Mouse (Mus musculus) embryonic facial prominence, embryonic 14.5 days (tissue): ENCODE measurements around the gene Msmb. TPM values are rescaled to one million over a fixed set of nuclear protein-coding genes. Genes with fewer than 3 reads are reported as not detected.
"Not testable (repeated sequence)": the region's sequence is repeated elsewhere in the genome, so short reads cannot be mapped to it uniquely, and the experiment has no call there.

Experiments
- ATAC-seq: fragments of 200-750 bp; cut with Nextera tagmentation; 2 replicates; pipeline ENCODE4 v1.8.0; 2017; ENCODE audit warnings: low read depth, moderate number of reproducible peaks, moderate TSS enrichment
- DNase-seq: peaks from one replicate; pipeline ENCODE4 v3.0.0-alpha.2; 2015; ENCODE audit warnings: low spot score
- H3K27ac ChIP-seq: fragments of 300-500 bp; sonication (generic); replicated peaks from 2 replicates; pipeline ENCODE4 v1.5.1; 2014; ENCODE audit warnings: low read depth, mild to moderate bottlenecking, low read length, moderate library complexity
- H3K27me3 ChIP-seq: fragments of 300-500 bp; sonication (generic); replicated peaks from 2 replicates; pipeline ENCODE4 v1.6.1; 2014; ENCODE audit warnings: low read length; ENCODE audit not compliant: control insufficient read depth, insufficient read depth
- H3K36me3 ChIP-seq: fragments of 300-500 bp; sonication (generic); 2 replicates; pipeline ENCODE4 v1.6.1; 2014; ENCODE audit warnings: low read length, mixed read lengths; ENCODE audit not compliant: control insufficient read depth, insufficient read depth
- H3K4me1 ChIP-seq: fragments of 300-500 bp; sonication (generic); 2 replicates; pipeline ENCODE4 v1.6.1; 2014; ENCODE audit warnings: antibody characterized with exemption, low read length; ENCODE audit not compliant: control insufficient read depth, insufficient read depth
- H3K4me2 ChIP-seq: fragments of 300-500 bp; sonication (generic); 2 replicates; pipeline ENCODE4 v1.6.1; 2014; ENCODE audit warnings: low read depth, mild to moderate bottlenecking, low read length, moderate library complexity, mixed read lengths
- H3K4me3 ChIP-seq: fragments of 300-500 bp; sonication (generic); 2 replicates; pipeline ENCODE4 v1.5.1; 2014; ENCODE audit warnings: low read depth, mild to moderate bottlenecking, low read length
- H3K9ac ChIP-seq: fragments of 300-500 bp; sonication (generic); 2 replicates; pipeline ENCODE4 v1.6.1; 2014; ENCODE audit warnings: low read depth, mild to moderate bottlenecking, low read length, moderate library complexity, mixed read lengths
- H3K9me3 ChIP-seq: fragments of 300-500 bp; sonication (generic); 2 replicates; pipeline ENCODE4 v1.6.1; 2016; ENCODE audit warnings: low read length; ENCODE audit not compliant: control insufficient read depth
- WGBS: fragments of 180-500 bp; shearing (Covaris S2); extraction: QIAGEN DNeasy Blood & Tissue Kit; methylation state at CpG from one replicate; pipeline ENCODE4 v1.1.7; 2014; 5-methylcytosine and 5-hydroxymethylcytosine counted together
- polyA plus RNA-seq: library from polyadenylated mRNA; unstranded; fragments of >200 nt; fragmentation: Nextera tagmentation; extraction: Ambion mirVana; gene quantifications from 2 replicates; pipeline ENCODE4 v1.2.1, GENCODE M21; 2014

The Msmb gene
- polyA plus RNA-seq, 1 experiment from 2014 or later, result not detected

DNA sequence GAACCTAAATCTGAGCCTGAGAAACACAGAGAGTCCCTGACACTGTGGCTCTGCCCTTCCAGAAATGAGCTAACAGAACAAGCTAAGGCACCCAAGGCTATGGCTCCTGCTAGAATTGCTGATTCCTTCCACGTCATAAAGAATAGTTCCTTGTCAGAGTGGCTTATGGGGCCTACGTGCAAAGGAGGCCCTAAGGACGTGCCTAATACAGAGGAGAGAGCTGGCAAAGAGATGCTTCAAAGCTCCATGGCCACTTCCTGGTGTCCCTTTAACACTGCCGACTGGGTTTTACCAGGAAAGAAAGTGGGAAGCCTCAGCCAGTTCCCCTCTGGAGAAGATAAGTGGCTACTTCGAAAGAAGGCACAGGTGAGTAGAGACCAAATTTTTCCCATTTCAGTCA is 34.8 kb downstream of the Msmb start:
- H3K36me3 ChIP-seq, result peaks cover 62% of the 10 kb centered on the region
- WGBS, result 80% methylated on average over 4 of the region's 5 CpGs
- DNase-seq, ATAC-seq, H3K9ac ChIP-seq, H3K4me1 ChIP-seq, H3K4me2 ChIP-seq, H3K27me3 ChIP-seq, H3K4me3 ChIP-seq, H3K27ac ChIP-seq, H3K9me3 ChIP-seq: not testable (repeated sequence)

DNA sequence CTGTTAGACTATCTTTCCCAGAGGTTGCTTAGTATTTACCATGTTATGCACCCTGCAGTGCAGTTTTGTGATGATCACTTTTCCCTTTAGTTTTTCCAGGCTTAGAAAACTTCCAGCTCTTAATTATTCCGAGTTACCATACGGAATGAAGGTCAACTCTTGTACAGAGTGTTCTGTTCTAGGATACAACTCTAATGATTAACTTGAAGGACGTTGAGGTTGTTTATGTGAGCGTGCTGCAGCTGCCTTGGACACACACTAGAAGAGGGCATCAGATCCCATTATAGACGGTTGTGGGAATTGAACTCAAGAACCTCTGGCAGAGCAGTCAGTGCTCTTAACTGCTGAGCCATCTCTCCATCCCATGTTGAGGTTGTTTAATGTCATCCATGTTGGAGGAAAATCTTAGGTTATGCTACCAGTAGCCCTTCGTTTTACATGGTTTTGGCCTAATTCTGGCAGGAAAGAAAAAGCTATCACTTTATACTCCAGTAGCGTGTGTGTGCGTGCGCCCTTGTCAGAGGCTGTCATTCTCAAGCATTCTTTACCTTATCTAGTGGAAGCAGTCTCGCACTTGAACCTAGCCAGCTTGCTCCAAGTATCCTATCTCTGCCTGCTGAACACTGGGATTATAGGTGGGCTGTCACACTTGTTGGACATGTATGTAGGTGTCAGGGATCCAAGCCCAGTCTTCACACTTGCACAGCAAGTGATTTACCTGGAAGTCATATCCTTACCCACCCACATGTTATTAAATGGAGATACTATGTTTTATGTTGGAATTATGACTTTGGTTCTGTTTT is 37.8 kb downstream of the Msmb start:
- Histone ChIP-seq H3K27me3 (no peaks in the 10 kb centered on the region), H3K27ac (no peak overlapping the region), H3K4me3 (no peak overlapping the region), H3K36me3 (peaks cover 66% of the 10 kb centered on the region), H3K9me3 (0 out of 2 replicates have a peak, but pooled peaks cover 3% of the 10 kb centered on the region), H3K9ac (no peak overlapping the region), H3K4me2 (no peak overlapping the region), H3K4me1 (no peaks in the 10 kb centered on the region)
- WGBS, result 90% methylated on average over 10 of the region's 10 CpGs
- DNase-seq (no peak), ATAC-seq (no peak)

DNA sequence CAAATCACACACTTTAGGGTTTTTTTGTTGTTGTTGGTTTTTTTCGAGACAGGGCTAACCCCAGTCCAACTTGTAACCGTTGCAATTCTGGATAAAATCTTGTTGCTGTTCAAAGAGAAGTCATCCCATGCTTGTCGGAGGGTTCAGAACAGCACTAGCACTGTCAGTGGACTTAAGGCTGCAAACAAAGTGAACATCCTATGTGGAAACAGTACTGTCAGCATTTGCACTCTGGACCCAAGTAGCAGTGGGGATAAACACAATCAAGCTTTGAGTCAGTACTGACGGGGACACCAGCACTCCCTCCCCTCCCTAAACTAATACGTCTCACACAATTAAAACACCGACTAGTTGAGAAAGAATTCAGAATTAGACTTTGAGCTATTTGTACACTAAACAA is 39.0 kb downstream of the Msmb start:
- Histone ChIP-seq H3K36me3 (peaks cover 69% of the 10 kb centered on the region), H3K27me3 (no peaks in the 10 kb centered on the region), H3K4me2 (no peak overlapping the region), H3K9ac (no peak overlapping the region), H3K9me3 (0 out of 2 replicates have a peak, but pooled peaks cover 3% of the 10 kb centered on the region), H3K27ac (no peak overlapping the region), H3K4me1 (no peaks in the 10 kb centered on the region), H3K4me3 (no peak overlapping the region)
- no peak for DNase-seq
- ATAC-seq, result no peak
- WGBS, result 89% methylated on average over 6 of the region's 6 CpGs

DNA sequence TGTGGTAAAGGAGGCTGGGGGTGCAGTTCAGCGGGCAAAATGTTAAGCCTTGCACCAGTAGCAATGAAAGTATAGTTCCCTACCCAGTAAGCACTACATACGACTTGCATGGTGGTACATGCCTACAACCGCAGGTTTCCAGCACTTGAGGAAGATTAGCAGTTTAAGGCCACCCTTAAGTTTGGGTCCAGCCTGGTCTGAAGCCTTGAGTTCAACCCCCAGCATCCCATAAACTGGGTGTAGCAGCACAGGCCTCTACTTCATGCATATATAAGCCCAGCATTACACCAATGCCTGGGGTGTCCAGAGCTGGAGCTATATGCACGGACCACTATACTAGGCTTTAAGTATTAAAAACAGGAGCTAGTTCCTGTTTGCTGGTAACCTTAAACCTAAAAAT is 42.0 kb downstream of the Msmb start:
- Histone ChIP-seq H3K27ac (no peak overlapping the region), H3K9me3 (0 out of 2 replicates have a peak, but pooled peaks cover 3% of the 10 kb centered on the region), H3K9ac (no peak overlapping the region), H3K27me3 (no peaks in the 10 kb centered on the region), H3K36me3 (peaks cover 89% of the 10 kb centered on the region), H3K4me1 (no peaks in the 10 kb centered on the region), H3K4me3 (no peak overlapping the region), H3K4me2 (no peak overlapping the region)
- WGBS, result 93% methylated on average over 4 of the region's 4 CpGs
- DNase-seq, result no peak
- ATAC-seq, result no peak

DNA sequence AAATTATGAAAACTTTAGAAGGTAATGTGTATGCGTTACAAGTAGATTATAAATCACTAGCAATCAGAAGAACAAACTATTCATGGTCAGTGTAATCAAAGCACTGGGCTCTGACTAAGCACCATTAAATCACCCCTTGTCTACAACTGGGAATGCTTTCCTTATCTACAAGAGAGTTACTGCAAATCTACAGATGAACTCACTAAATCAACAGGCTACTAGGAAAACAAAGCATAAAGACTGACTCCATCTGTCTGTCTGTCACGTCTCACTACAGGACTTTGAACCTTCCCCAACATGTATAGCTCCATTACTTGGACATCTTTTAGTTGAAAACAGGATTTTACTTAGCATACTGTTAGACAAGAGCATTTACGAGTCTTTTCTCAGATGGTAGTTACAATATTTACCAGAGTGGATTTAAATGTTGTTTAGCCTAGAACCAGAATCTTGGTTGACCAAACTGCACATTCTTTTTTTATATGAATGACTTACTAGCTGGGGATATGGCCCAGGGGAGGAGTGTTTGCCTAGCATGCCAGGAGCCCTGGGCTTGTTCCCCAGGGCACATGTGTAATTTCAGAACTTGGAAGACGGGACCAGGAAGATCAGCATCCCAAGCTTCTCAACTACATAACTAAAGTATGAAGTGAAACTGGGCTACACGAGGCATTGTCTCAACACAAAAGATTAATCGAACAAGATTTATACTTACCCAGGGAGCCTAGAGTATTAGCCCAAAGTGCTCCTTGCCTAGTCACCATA is 49.0 kb downstream of the Msmb start:
- ATAC-seq (no peak), DNase-seq (no peak)
- Histone ChIP-seq H3K27me3 (no peaks in the 10 kb centered on the region), H3K9ac (no peak overlapping the region), H3K4me2 (no peak overlapping the region), H3K27ac (no peak overlapping the region), H3K4me3 (no peak overlapping the region), H3K4me1 (no peaks in the 10 kb centered on the region), H3K9me3 (no peaks in the 10 kb centered on the region), H3K36me3 (peaks cover 83% of the 10 kb centered on the region)
- 95% methylated on average over 6 of the region's 6 CpGs for WGBS

DNA sequence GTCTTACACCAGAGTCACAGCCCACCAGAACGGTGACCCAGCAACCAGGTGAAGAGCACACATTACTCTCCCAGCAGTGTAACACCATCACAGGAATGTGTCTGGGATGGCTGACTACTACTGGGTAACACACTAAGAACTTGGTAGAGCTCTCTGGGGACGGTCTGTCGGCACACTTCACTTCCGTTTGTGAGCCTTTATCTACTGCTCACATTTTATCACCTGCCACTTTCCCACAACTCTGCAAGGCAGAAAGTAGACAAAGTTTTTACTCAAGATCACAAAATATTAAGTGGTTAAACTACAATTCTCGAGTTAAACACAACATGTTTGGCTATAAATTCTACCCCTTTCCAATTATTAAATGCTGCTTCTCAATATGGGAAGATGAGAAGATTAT is 50.1 kb downstream of the Msmb start:
- WGBS, result 95% methylated on average over 5 of the region's 5 CpGs

DNA sequence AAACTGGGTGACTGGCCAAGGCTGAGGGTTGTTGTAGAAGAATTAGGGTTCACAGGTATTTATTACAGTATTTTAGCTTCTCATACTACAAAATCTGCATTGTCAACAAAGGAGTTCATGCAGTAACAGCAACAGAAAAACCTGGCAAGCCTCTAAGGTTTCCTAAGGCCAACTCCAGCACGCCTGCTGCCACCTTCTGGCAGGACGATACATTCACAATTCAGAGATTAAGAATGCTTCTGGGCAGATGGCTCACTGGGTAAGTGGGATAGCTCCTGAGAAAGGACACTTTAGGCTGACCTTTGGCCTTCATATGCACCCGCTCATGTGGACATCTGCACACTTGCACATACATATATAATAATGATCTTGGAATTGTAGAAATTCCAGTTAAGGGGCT is 50.6 kb downstream of the Msmb start:
- H3K4me3 ChIP-seq, result no peak overlapping the region
- DNase-seq (peak; percentile 76), ATAC-seq (no peak)
- H3K9ac ChIP-seq, result no peak overlapping the region
- no peak overlapping the region for H3K27ac ChIP-seq
- H3K9me3 ChIP-seq, result no peaks in the 10 kb centered on the region
- WGBS, result 47% methylated on average over 3 of the region's 3 CpGs
- no peak overlapping the region for H3K4me2 ChIP-seq
- no peaks in the 10 kb centered on the region for H3K27me3 ChIP-seq
- H3K4me1 ChIP-seq, result no peaks in the 10 kb centered on the region
- peaks cover 79% of the 10 kb centered on the region for H3K36me3 ChIP-seq

More for the DNA sequence above, 50.1 kb downstream of the Msmb start:
- Histone ChIP-seq H3K9ac (no peak overlapping the region), H3K27ac (no peak overlapping the region), H3K9me3 (no peaks in the 10 kb centered on the region), H3K36me3 (peaks cover 79% of the 10 kb centered on the region), H3K4me3 (no peak overlapping the region), H3K4me2 (no peak overlapping the region), H3K27me3 (no peaks in the 10 kb centered on the region), H3K4me1 (no peaks in the 10 kb centered on the region)
- ATAC-seq, result no peak
- no peak for DNase-seq

DNA sequence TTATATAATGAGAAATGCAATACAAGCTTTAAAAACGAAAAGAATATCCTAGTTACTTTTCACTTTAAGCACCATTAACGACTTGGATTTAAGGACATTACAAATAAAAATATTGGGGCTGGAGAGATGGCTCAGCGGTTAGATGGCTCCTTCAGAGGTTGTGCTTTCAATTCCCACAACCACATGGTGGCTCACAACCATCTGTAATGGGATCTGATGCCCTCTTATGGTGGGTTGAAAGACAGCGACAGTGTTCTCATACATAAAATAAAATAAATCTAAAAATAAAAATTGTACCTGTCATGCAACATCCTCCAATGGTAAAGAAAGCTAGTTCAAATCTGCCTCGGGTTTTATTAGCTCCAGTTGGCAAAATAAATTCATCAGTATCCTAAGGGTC is 51.7 kb downstream of the Msmb start:
- H3K4me3 ChIP-seq, H3K4me1 ChIP-seq, H3K9me3 ChIP-seq, H3K4me2 ChIP-seq, H3K27ac ChIP-seq, H3K27me3 ChIP-seq, ATAC-seq, H3K9ac ChIP-seq, DNase-seq: not testable (repeated sequence)
- H3K36me3 ChIP-seq, result peaks cover 78% of the 10 kb centered on the region
- 78% methylated on average over 5 of the region's 5 CpGs for WGBS
